Mouse (Mus musculus) ovary, postnatal 14 days (tissue): ENCODE data around the gene Rack1.

Experiments
- DNase-seq: peaks from one replicate; pipeline ENCODE4 v3.0.0; 2022; ENCODE audit warnings: low spot score

The Rack1 gene

DNA sequence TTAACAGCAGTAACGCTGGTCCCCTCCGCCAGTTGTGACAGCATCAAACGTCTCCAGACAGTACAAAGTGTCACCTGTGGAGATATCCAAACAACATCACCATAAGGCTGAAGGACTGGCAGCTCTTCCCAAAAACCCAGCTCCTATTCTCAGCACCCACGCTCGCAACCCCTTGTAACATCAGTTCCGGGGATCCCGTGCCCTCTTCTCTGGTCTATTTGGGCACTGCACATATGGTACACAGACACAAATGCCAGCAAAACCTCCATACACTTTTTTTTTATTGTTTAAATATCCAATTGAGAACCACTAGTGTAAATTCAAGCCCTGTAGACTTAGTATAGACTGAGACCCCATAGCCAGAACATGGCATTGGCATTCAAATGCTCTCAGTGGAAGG is 4.9 kb upstream of the Rack1 start:
- no peak for DNase-seq

DNA sequence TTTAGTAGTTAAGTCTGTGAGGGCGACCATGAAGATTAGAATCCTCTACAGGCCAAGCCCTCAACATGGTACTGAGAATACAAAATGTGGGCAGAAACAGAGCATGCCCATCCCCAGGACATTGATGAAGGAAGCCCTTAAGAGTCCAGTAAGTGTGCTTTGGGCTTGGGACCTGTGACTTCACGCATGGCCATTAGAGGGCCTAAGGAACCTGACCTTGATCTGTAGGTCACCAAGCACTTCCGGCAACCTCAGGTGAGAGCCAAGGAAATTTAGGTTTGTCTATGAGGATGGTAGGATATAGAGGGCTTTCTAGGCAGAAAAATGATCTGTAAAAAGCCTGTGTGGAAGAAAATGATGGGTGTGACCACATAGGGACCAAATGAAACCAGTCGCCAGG is 3.8 kb upstream of the Rack1 start:
- DNase-seq, result no peak

- DNase-seq, result no peak
Observed at GRCm38 (mm10) chr11:48797287-48797686, 2.8 kb upstream of the Rack1 start.

DNA sequence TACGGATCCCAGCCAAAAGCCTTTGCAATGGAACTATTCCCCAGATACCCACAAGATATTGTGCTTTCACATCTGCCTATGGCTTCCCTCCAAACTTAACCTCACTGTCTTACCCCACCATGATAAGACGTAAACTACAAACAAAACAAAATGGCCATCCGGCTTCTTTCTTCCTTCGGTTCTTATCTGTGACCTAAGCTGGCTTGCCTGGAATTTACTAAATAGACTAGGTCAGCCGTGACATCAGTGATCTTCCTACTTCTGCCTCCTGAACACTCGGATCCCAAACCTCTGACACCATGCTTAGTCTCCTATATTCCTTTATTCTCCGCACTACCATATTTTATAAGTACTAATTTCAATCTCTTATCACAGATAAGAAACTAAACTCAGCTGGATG is 1.8 kb upstream of the Rack1 start:
- DNase-seq, result no peak

GRCm38 (mm10) chr11:48798984-48799920 is 880 bp upstream of the Rack1 start:
- no peak for DNase-seq

- DNase-seq, result no peak
Observed at GRCm38 (mm10) chr11:48801831-48802772, 2.0 kb downstream of the Rack1 start.

DNA sequence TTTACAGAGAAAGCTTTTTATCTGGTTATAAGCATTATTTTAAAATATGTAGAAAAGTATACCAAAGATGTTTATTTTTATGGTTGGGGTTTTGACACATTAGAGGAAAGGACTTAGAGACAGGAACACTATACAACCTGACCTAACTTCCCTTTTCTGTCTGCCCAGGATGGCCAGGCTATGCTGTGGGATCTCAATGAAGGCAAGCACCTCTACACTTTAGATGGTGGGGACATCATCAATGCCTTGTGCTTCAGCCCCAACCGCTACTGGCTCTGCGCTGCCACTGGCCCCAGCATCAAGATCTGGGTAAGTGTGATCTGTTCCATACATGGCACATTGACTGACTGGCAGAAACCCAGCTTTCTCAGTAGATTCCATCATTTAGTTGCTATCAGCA is 3.9 kb downstream of the Rack1 start:
- no peak for DNase-seq

GRCm38 (mm10) chr11:48804922-48805321 is 4.8 kb downstream of the Rack1 start:
- DNase-seq, result no peak

DNA sequence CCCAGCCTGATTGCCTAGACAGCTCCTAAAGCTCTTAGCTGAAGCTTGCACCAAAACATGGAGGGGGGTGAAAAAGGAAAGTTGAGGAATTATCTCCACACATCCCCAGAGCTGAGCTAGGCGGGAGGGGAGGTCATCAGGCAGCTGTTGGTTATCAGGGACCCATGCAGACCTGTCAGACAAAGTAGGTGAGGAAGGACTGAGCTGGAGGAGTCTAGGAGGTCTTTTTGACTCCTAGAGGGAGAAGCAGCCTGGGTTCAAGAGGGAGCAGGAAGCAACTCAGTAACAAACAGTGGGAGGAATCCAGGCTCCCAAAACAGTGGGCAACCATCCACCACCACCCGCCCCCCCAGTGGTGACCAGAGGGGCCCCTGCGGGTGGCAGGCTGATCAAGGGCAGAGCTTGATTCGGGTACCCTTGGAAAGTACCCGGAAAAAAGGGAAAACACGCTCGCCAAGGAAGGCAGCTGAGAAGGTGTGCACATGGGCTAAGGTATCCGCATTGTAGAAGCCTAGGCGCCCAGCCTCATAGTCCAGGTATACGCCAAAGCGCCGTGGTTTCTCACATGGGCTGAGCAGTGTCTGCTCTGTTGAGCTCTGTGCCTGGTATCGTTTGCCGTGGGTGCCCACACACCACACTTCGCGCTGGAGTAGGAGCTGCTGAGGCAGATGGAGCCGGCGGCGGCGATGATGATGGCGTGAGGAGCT is 6.9 kb downstream of the Rack1 start:
- DNase-seq, result no peak

DNA sequence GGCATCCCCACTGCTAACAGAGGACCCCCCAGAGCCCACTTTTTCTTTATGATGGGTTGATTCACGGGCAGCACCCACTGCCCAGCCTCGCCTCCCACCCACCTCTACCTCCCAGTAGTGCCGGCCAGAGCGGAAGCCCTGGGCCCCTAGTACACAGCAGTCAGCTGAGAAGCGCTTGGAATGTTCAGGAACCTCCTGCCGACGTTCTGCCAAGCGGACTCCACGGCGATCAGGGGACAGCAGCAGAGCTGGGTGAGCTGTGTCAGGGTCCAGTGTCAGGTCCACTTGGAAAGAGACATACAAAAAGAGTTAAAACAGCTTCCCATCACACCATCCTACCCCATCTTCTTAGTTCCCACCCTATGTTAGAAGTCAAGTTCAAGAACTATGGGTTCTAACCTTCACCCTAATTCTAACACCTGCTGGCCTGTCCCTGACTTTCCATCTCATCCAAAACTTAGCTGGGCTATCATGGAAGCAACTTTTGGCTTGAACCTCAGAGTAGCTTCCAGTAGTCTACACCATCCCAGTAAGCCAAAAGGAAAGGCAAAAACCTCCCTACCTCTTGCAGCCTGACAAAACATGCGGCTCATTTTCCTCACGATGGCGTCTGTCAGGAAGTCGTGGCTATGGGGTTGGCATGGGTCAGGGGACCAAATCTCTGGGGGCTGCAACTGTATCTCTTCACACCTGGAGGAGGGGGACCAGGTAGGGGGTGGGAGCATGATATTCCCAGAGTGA is 7.6 kb downstream of the Rack1 start:
- no peak for DNase-seq

GRCm38 (mm10) chr11:48808304-48808646 is 8.1 kb downstream of the Rack1 start:
- no peak for DNase-seq

DNA sequence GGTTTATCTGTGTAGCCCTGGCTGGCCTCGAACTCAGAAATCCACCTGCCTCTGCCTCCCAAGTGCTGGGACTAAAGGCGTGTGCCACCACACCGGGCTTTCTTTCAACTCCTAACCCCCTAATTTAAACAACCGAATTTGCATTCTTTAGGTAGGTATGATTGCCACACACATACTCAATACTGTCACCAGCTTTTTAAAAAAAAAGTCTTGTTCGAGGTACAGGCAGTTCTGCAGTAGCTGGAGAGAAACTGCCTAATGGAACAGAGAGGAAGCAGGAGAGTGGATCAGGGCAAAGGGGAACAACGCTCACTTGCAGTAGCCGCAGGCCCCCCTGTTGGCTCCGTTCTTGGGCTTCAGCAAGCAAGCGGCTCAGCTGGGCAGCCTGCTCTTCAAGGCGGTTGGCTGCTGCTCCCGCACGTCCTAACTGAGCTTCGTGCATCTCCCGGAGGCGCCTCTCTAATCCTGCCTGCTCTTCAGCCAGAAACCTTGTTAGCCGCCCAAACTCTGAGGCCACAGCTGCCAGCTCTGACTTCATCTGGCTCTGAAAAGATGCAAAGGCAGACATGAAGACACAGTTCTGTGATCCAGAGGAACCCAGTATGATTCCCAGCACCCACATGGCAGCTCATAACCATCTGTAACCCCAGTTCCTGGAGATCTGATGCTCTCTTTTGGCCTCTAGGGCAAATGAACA is 8.8 kb downstream of the Rack1 start:
- DNase-seq, result no peak

DNA sequence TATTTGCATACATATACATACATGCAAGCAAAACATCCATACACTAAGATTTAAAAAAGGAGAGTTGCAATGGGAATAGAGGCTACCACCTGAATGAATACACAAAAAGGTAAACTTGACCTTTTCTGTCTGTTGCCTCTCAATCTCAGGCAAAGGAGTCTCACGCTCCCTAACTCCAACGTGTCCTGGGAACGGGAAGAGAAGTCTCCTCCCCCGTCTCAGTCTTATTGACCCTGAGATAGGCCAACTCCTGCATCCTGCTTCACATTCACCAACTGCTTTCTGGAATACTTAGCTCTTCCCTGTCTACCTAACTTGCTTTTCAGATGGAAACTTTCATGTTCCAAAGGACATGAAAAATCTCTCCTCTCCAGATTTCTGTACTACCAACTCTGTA is 9.3 kb downstream of the Rack1 start:
- DNase-seq, result no peak

- no peak for DNase-seq
Observed at GRCm38 (mm10) chr11:48810142-48810541, 10.0 kb downstream of the Rack1 start.

- DNase-seq, result no peak
Observed at GRCm38 (mm10) chr11:48813782-48814181, 13.7 kb downstream of the Rack1 start.

DNA sequence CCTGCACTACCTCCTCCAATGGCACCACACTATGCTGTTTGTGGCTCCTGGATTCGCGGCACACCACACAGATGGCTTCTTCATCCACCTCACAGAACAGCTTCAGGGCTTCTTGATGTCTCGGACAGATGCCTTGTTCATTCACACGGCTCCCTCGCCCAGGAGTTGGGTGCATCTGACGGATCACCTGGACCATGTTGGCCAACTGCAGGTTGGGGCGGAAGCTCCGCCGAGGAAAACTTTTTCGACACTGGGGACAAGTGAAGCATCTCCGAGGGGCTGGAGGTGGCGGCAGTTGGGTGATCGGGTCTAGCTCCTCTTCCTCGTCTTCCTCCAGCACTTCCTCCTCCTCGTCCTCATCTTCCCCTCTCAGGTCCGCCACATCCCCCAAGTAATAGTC is 15.7 kb downstream of the Rack1 start:
- DNase-seq, result no peak

GRCm38 (mm10) chr11:48816281-48816781 is 16.2 kb downstream of the Rack1 start:
- DNase-seq, result no peak

DNA sequence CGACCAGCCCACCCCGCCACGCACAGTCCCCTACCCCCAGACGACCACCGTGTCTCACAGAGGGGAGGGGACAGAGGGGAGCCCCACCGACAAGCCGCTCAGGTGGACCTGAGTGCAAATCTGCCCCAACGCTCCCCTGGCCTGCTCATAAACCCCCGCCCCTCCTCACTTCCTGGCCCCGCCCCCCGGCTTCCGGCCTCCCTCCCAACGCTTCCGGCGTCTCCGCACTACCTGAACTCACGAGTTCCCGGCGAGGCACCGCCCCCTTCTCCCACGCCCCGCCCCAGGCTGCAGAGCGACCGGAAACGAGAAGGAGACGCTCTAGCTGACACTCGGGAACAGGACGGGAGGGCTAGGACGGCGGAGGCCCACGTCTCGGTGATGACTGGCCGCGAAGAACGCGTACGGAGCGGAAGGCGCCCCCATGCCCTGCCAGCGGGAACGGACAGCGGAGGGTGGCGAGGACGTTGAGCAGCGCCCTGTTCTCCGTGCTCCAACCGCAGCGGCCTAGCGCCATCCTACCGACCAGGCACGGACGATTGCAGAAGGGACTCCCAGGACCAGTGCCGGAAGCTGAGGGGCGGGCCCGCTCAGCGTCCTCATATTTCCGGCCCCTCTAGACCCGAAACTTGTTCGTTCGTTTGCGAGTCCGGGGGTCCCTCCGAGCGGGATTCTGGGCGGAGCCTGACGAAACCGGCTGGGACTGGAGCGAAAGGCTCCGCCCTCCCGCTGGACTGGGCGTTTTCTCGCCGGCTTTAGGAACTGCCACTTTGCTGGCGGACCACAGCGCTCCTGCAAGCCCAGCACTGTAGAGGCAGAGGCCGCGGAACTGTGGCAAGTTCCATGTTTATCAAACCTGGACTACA is 16.9 kb downstream of the Rack1 start, which contains the start of gene Trim41:
Gene Trim41 (minus strand): TSS at position 554 of the 866 bp plus-strand sequence.
- DNase-seq, result peak; percentile 96

DNA sequence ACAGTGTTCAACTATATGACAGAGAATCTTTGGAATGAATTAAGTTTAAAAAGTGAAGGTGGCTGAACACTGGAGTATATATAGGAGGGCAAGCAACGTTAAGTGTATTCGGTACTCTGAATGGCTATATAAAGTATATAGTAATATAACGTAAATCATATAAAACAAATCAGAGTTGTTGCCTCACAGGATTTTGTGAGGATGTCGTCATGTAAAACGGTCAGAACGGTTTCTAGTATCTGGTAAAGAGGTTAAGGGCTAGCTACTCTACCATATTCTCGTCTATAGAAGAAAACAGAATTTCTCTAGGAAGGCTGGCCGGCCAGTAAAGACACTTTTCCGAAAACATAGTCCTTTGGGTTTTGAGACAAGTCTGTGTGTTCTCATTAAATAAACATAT is 17.7 kb downstream of the Rack1 start:
- DNase-seq, result no peak

- peak; percentile 81 for DNase-seq
Observed at GRCm38 (mm10) chr11:48818346-48818745, 18.2 kb downstream of the Rack1 start.
